Mouse (Mus musculus): ENCODE data around the gene Hnrnph3. TPM values are rescaled to one million over a fixed set of nuclear protein-coding genes. Genes with fewer than 3 reads are reported as not detected.
A peak's percentile ranks its signal among the peaks of the same experiment; 100 is the strongest.
"Not testable (repeated sequence)": the region's sequence is repeated elsewhere in the genome, so short reads cannot be mapped to it uniquely, and the experiment has no call there.

Hnrnph3 gene
- 10 to 100 TPM; 31.1 to 32.6 TPM for total RNA-seq (2021)

DNA sequence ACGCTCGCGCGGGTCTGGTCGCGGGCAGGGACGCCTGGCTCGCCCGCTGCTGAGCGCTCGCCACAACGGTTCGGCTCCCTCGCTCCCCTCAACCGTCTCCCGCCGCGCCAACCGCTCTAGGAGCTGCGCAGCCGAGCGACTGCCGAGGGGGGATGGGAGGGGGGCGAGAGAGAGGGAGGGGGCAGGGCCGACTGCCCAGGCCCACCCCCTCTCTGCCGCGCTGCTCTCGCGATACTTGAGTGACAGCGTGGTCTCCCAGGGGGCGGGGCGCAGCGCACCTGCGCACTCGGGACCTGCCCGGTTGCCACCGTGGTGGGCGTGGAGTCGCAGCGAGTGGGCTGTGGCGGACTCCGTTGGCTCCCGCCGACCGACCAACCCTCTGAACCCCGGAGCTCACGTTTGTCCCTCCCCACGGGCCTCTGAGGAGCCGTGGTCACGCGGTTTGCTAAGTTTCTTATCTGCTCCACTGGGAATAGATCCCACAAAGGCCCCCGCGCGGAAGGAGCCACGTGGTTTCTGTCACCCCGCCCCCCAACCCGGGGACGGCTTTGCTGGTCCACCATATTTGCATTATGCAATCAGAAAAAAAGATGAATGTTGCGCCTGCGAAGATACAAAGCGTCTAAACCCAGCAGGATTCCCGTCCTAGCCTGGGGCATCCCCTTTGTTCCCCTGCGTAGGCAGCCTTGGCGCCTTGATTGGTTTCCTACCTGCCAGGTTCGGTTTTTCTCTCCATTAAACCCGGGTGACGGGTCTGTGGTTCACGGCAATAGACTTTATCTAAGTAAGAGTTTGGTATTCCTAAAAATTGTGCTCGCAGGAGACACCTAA, at the start of gene Hnrnph3, which contains the start of gene Pbld2:
Gene Hnrnph3, minus strand, starts transcription at position 469 of the 831 bp plus-strand sequence.
Gene Pbld2, plus strand, starts transcription at position 567 of the 831 bp plus-strand sequence.
- DNase-seq: peak; percentile 99
- intact Hi-C loops (cut with DNase I): loop anchor here (1.0 to 10.0 kb wide), 2 partner anchors 42 to 221 kb away; partner anchors contain the start of gene Herc4

GRCm38 (mm10) chr10:63065988-63066387, 42.0 kb upstream of the Hnrnph3 start:
- intact Hi-C loops (cut with DNase I): loop anchor here (1.0 kb wide), 2 partner anchors 23 to 42 kb away; partner anchors contain the start of genes Hnrnph3 and Pbld2
- DNase-seq: peak; percentile 85 to 89

- DNase-seq: no peak
- intact Hi-C loops (cut with DNase I): no loop called here
These were observed 41.5 kb upstream of the Hnrnph3 start for GRCm38 (mm10) chr10:63065561-63065960.

DNA sequence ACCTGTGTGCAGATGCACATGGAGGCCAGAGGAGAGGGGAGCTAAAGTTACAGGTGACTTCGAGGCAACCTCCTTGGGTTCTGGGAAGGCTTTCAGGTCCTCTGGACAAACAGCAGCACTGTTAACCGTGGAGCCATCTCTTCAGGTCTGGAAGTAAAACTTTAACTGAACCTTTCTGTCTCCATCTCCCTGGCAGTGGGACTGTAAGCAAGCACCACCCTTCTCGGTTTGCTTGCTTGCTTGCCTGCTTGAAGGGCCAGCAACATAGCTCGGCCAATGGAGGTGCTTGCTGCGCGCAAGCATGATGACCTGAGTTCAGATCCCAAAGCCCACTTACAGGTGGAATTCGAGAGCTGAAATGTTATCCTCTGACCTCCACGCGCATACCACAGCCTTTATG, 40.5 kb upstream of the Hnrnph3 start:
- DNase-seq: no peak
- intact Hi-C loops (cut with DNase I): no loop called here

DNA sequence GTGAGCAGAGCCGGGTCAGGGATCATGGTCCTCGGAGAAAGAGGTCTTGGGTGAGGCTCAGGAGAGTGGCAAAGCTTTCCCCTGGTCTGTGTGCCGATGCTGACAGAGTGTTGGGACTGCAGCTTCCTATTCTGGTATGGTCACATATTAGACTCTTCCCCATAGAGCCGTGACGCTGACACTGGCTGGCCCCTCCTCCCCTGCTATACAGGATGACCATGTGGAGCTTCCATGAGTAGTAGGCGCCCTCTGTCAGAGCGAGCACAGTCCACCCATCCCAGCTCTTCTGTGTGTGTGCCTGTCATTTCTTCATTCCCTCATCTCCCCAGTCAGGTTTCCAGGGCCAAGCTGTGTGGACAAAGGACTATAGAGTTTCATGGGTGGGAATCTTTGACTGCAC, 39.3 kb upstream of the Hnrnph3 start:
- intact Hi-C loops (cut with DNase I): no loop called here
- no peak for DNase-seq

GRCm38 (mm10) chr10:63062696-63063095, 38.7 kb upstream of the Hnrnph3 start:
- no peak for DNase-seq
- intact Hi-C loops (cut with DNase I): no loop called here

DNA sequence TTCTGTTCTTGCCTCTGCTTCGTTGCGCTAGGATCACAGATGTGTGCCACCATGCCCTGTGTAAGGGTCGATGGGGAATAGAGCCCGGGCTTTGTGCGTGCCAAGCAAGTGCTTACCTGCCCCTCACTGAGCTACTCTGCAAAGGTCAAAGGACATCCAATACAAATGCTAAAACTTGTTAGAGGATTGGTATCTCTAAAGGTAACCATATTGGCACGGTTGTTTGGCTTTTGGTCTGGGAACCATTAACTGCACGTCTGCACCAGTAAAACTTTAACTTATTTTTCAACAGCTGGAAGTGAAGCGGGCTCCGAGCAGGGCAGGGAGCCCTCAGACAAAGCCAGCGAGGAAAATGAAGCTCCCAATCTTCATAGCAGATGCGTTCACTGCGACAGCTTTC, 37.2 kb upstream of the Hnrnph3 start:
- intact Hi-C loops (cut with DNase I): no loop called here
- no peak for DNase-seq

DNA sequence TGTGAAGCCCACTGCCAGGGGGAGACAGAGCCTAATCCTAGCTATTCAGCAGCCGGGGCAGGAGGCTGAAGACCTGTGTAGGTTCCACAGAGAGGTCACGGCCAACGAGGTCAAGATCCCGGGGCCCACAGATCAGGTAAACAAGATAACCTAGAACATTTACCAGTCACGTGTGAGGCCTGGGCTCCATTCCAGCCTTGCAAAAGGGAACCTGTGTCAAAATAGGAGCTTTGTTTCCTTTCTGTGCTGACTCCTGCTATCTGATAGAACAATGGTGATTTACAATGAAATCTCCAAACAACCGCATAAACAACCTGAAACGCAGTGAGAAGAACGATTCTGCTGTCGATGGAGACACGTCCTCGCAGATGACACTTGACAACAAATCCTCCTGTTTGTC, 36.4 kb upstream of the Hnrnph3 start:
- intact Hi-C loops (cut with DNase I): no loop called here
- peak; percentile 29 to 30 for DNase-seq

GRCm38 (mm10) chr10:63059862-63060261, 35.8 kb upstream of the Hnrnph3 start, which contains the start of gene Pbld1:
Gene Pbld1, plus strand, starts transcription at chr10:63060162.
- no peak for DNase-seq
- intact Hi-C loops (cut with DNase I): no loop called here

DNA sequence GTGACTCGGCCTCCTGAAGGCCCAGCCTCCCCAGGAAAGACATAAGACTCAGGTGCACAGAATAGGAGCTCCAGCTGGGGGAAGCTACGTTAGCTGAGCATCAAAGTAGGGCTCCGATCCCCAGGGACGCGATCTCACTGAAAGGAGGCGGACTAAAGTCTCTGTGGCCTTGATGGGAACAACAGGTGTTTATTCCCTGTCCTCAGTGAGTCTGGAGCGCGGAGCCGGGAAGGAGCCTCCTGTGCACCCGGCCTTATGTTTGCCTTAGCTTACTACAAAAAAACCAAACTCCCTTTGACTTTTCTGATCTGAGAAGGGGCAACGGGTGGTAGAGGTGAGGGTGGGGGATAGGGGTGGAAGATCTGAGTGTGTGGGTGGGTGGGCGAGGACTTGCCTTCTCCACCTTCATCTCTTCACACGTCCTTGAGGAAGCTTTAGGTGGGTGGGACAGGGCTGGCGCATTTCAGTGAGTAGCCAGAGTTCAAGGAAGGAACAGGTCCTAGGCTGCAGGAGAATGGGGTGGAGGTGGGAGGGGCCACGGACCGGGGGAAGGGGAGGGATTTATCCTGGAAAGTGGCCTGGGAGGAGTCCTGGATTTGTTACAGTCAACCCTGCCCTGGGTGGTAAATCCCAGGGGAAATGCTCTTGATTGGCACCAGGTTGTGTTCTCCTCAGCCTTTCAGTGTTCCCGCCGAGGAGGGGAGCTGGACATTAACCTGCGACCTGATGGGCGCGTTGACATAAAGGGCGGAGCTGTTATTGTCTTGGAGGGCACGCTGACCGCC, 33.1 kb upstream of the Hnrnph3 start:
- DNase-seq: peak; percentile 14 to 19
- intact Hi-C loops (cut with DNase I): no loop called here

- no peak for DNase-seq
- intact Hi-C loops (cut with DNase I): no loop called here
These were observed 30.6 kb upstream of the Hnrnph3 start for GRCm38 (mm10) chr10:63054586-63054985.

GRCm38 (mm10) chr10:63054071-63054470, 30.1 kb upstream of the Hnrnph3 start:
- intact Hi-C loops (cut with DNase I); DNase-seq: not testable (repeated sequence)

GRCm38 (mm10) chr10:63053007-63053406, 29.0 kb upstream of the Hnrnph3 start:
- intact Hi-C loops (cut with DNase I): no loop called here
- no peak for DNase-seq

DNA sequence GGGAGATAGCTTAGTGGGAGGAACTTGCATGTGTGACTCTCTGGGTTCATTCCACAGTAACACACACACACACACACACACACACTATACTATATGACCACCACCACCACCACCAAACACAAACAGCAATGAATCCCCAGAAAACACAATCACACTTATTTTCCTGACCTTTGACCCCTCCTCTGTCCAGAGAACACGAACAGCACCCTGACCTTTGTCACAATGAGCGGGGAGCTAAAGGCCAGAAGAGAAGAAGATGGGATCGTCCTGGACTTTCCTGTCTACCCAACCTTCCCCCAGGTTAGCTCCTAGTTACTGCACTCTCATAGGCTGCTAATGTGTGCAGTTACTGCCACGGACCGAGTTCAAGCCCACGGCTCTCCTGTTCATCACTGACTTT, 28.0 kb upstream of the Hnrnph3 start:
- intact Hi-C loops (cut with DNase I): no loop called here
- no peak for DNase-seq

- intact Hi-C loops (cut with DNase I): no loop called here
- no peak for DNase-seq
These were observed 27.2 kb upstream of the Hnrnph3 start for GRCm38 (mm10) chr10:63051267-63051666.

DNA sequence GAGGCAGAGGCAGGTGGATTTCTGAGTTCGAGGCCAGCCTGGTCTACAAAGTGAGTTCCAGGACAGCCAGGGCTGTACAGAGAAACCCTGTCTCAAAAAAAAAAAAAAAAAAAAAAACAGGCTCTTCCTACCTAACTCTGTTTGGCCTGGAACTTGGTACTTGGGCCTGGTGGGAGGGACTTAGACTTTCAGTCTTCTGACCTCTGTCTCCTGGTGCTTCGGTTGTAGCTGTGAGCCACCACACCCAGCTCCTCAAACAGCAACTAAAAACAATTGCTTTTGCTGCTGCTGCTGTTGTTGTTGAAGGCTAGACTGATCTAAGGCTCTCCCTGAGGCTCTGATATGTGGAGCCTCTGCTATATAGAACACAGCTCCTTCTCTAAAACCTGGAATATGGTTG, 25.1 kb upstream of the Hnrnph3 start:
- intact Hi-C loops (cut with DNase I): no loop called here
- DNase-seq: no peak

DNA sequence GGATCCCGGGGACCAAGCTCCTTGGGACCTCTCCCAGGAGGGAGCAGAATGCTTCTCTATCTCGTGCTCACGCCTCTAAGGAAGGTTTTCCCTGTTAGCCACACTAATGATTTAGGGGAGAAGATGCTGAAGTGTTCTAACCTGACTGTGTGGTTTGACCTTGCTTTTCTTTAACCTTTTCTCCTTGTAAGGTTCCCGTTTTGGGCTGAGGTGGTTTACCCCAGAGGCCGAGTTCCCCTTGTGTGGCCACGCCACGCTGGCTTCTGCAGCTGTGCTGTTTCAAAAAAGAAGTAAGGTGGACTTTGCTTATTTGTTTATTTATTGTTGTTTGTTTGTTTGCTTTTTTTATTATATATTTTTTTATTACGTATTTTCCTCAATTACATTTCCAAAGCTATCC, 23.7 kb upstream of the Hnrnph3 start:
- intact Hi-C loops (cut with DNase I): no loop called here
- no peak for DNase-seq

- DNase-seq: no peak
- intact Hi-C loops (cut with DNase I): loop anchor here (1.0 kb wide), 1 partner anchor 23 kb away; no protein-coding TSS in a partner anchor
These were observed 19.1 kb upstream of the Hnrnph3 start for GRCm38 (mm10) chr10:63043154-63043553.

- DNase-seq: no peak
- intact Hi-C loops (cut with DNase I): no loop called here
These were observed 16.0 kb upstream of the Hnrnph3 start for GRCm38 (mm10) chr10:63039867-63040628.

DNA sequence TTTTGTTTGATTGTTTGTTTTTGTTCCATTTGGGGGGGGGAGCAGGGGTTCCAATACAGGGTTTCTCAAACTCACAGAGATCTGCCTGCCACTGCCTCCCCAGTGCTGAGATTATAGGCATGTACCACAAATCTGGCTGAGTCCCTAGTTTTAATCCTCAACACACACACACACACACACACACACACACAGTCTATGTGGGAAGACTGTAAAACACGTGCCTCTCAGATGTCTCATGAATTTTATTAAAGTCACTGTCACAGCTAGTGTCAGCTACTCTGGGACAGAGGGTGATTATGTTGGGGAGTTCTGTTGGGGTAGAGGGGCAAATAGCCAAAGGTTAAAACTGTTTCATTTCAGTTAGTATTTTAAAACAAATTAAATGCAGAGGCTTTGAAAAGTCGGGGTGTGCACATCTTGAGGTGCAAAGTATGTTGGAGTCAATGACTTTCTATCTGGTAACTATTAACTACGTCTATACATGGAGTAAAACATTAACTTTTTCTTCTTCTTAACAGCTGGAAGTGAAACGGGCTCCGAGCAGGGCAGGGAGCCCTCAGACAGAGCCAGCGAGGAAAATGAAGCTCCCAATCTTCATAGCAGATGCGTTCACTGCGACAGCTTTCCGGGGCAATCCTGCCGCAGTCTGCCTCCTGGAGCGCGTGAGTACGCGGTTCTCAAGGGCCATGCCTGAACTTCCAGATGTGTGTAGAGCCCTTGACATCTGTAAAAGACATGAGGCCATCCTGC, 14.7 kb upstream of the Hnrnph3 start:
- intact Hi-C loops (cut with DNase I): no loop called here
- no peak for DNase-seq

Data from heart, postnatal 10 days (tissue).